Mouse (Mus musculus) subcutaneous adipose tissue, adult 2 months (tissue): Measurements from ENCODE around the gene Scgb2b18. TPM values are rescaled to one million over a fixed set of nuclear protein-coding genes. Genes with fewer than 3 reads are reported as not detected.

ENCODE experiments used
- polyA plus RNA-seq: library from polyadenylated mRNA; depleted of rRNA; stranded (reverse); fragments of >200 nt; gene quantifications from 2 replicates; pipeline ENCODE4 v1.2.3, GENCODE M21; 2012; ENCODE audit warnings: low replicate concordance; rRNA removed

Scgb2b18 gene
- polyA plus RNA-seq, result not detected in 2 replicates

DNA sequence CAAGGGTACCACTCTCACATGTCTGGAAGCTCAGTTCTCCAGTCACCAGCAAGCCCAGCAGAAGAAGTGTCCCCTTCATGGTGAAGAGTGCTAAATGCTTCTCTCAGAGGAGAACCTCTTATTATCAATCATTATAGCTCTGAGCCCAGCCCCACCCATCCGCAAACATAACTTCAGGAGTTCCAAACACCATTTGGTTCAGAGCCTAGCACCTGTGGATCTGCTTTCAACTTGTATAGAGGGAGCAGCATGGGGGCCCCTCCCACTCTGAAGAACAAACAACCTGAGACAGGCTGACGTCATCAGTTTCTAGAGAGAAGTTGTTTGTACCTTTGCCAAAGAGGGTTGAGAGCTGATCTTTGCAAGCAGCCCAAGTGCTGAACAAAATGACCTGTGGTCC, at the start of gene Scgb2b18:
Gene Scgb2b18, minus strand, starts transcription at position 101 of the 400 bp plus-strand sequence.

DNA sequence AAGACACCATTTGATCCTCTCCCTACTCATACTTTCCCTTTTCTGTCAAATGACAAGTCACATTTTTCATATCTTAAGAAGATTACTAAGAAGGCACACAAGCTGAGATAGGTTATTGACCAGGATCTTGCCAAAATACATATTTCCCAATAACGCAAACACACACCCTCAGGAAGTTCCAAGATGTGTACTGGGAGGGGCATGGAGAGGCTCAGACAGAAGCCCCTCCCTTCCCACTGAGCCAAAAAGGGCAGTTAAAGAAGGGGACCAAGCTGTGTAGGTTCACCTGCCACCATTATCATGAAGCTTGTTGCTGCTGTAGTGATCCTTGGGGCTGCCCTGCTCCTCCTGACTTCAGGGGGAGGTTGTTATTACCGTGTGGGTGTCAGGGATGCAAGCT, 11.6 kb upstream of the Scgb2b18 start, which contains the start of gene Scgb1b18:
Gene Scgb1b18, plus strand, starts transcription at position 301 of the 400 bp plus-strand sequence.

Other genes with a start within 250 kb of the Scgb2b18 start
- not detected in 2 replicates for gene Scgb2b17, start 117.3 kb downstream of the Scgb2b18 start, polyA plus RNA-seq
- gene Scgb1b17, start 110.4 kb downstream of the Scgb2b18 start, polyA plus RNA-seq, result not detected in 2 replicates
- gene Scgb1b18, start 11.7 kb upstream of the Scgb2b18 start, polyA plus RNA-seq, result not detected in 2 replicates
- not detected in 2 replicates for gene Scgb2b19, start 106.5 kb upstream of the Scgb2b18 start, polyA plus RNA-seq
- not detected in 2 replicates for gene Scgb1b19, start 113.4 kb upstream of the Scgb2b18 start, polyA plus RNA-seq
- gene Scgb2b20, start 192.5 kb upstream of the Scgb2b18 start, polyA plus RNA-seq, result not detected in 2 replicates
- not detected in 2 replicates for gene Scgb1b20, start 199.4 kb upstream of the Scgb2b18 start, polyA plus RNA-seq